Mouse (Mus musculus): ENCODE measurements at regions not wholly inside any gene's neighbourhood (a gene's known extent, or its start where the extent isn't known, plus 50 kb on each side); places are given as distances from the start of the nearest gene placed in this dataset.

DNA sequence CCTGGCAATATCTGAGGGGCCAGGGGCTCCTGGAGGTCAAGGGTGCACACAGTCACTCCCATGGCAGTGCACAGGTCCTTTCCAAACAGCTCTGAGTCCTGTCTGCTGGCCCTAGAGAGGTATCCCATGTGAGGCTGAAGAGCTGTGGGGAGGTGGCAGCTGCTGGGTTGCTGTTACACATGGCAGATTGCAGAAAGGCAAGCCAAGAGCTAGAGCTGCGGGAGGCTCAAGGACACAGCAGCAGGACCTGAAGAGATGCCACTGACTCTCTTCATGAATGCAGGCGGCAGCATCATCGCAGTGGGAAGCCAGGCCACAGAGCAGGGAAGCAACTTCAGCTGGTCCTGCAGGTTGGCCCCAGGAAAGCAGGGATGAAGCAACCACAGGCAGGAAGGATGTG lies 247.7 kb upstream of the 9630041A04Rik start:
- no peak overlapping the region for H3K27ac ChIP-seq (ENCODE audit: low read length)
- WGBS, result 69% methylated on average over 3 of the region's 3 CpGs
- no peak overlapping the region for H3K9ac ChIP-seq (ENCODE audit: low read length)
- H3K4me1 ChIP-seq (ENCODE audit: control insufficient read depth, insufficient read depth, low read length), result 0 out of 2 replicates have a peak, but pooled peaks cover 9% of the 10 kb centered on the region
- H3K36me3 ChIP-seq (ENCODE audit: control insufficient read depth, insufficient read depth, low read length), result no peaks in the 10 kb centered on the region
- no peaks in the 10 kb centered on the region for H3K27me3 ChIP-seq (ENCODE audit: control insufficient read depth, insufficient read depth, low read length)
- ATAC-seq (ENCODE audit: insufficient read depth, low FRiP score), result no peak
- no peaks in the 10 kb centered on the region for H3K9me3 ChIP-seq (replicated peaks; ENCODE audit: control insufficient read depth, low read length)
- H3K4me3 ChIP-seq (replicated peaks; ENCODE audit: low read length), result no peak overlapping the region
- no peak overlapping the region for H3K4me2 ChIP-seq (ENCODE audit: low read depth, low read length)

GRCm38 (mm10) chr9:101613471-101613870 lies 248.2 kb upstream of the 9630041A04Rik start:
- ATAC-seq (ENCODE audit: insufficient read depth, low FRiP score), result no peak
- 55% methylated on average over 2 of the region's 2 CpGs for WGBS
- Histone ChIP-seq H3K4me3 (replicated peaks; ENCODE audit: low read length) (no peak overlapping the region), H3K4me2 (ENCODE audit: low read depth, low read length) (no peak overlapping the region), H3K36me3 (ENCODE audit: control insufficient read depth, insufficient read depth, low read length) (no peaks in the 10 kb centered on the region), H3K27ac (ENCODE audit: low read length) (peak overlapping the region; percentile 28; the same call in 1 of the 2 replicates), H3K27me3 (ENCODE audit: control insufficient read depth, insufficient read depth, low read length) (no peaks in the 10 kb centered on the region), H3K9me3 (replicated peaks; ENCODE audit: control insufficient read depth, low read length) (no peaks in the 10 kb centered on the region), H3K9ac (ENCODE audit: low read length) (no peak overlapping the region), H3K4me1 (ENCODE audit: control insufficient read depth, insufficient read depth, low read length) (0 out of 2 replicates have a peak, but pooled peaks cover 9% of the 10 kb centered on the region)

DNA sequence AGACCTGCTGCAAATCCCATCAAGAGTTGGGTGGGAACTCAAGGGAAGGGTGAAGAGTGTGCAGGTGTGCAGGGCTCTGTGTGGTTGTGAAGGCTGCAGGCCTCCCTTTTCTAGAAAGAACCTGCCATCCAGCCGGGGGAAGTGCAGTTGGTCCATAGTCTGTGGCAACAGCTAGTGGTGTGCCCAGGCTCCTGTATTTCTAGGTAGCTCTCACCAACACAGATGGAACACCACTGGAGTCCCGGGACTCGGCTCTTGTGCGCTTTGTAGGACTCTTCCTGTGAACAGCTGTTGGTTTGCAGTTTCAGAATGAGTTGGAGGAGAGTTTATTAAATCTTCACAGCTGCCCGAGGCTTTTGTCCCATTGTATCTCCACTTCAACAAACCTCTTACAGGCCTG lies 248.7 kb upstream of the 9630041A04Rik start:
- H3K36me3 ChIP-seq (ENCODE audit: control insufficient read depth, insufficient read depth, low read length), result no peaks in the 10 kb centered on the region
- H3K4me3 ChIP-seq (replicated peaks; ENCODE audit: low read length), result no peak overlapping the region
- ATAC-seq (ENCODE audit: insufficient read depth, low FRiP score), result no peak
- H3K9ac ChIP-seq (ENCODE audit: low read length), result no peak overlapping the region
- no peak overlapping the region for H3K4me2 ChIP-seq (ENCODE audit: low read depth, low read length)
- H3K9me3 ChIP-seq (replicated peaks; ENCODE audit: control insufficient read depth, low read length), result no peaks in the 10 kb centered on the region
- no peaks in the 10 kb centered on the region for H3K27me3 ChIP-seq (ENCODE audit: control insufficient read depth, insufficient read depth, low read length)
- 73% methylated on average over 5 of the region's 5 CpGs for WGBS
- H3K27ac ChIP-seq (ENCODE audit: low read length), result peak overlapping the region; percentile 28; the same call in 1 of the 2 replicates
- H3K4me1 ChIP-seq (ENCODE audit: control insufficient read depth, insufficient read depth, low read length), result 0 out of 2 replicates have a peak, but pooled peaks cover 9% of the 10 kb centered on the region

GRCm38 (mm10) chr9:101612571-101612970 lies 249.1 kb upstream of the 9630041A04Rik start:
- Histone ChIP-seq H3K27ac (ENCODE audit: low read length) (peak overlapping the region; percentile 28; the same call in 1 of the 2 replicates), H3K4me1 (ENCODE audit: control insufficient read depth, insufficient read depth, low read length) (0 out of 2 replicates have a peak, but pooled peaks cover 9% of the 10 kb centered on the region), H3K9me3 (replicated peaks; ENCODE audit: control insufficient read depth, low read length) (no peaks in the 10 kb centered on the region), H3K36me3 (ENCODE audit: control insufficient read depth, insufficient read depth, low read length) (no peaks in the 10 kb centered on the region), H3K4me2 (ENCODE audit: low read depth, low read length) (no peak overlapping the region), H3K27me3 (ENCODE audit: control insufficient read depth, insufficient read depth, low read length) (no peaks in the 10 kb centered on the region), H3K4me3 (replicated peaks; ENCODE audit: low read length) (no peak overlapping the region), H3K9ac (ENCODE audit: low read length) (no peak overlapping the region)
- 75% methylated on average over 4 of the region's 4 CpGs for WGBS
- no peak for ATAC-seq (ENCODE audit: insufficient read depth, low FRiP score)

DNA sequence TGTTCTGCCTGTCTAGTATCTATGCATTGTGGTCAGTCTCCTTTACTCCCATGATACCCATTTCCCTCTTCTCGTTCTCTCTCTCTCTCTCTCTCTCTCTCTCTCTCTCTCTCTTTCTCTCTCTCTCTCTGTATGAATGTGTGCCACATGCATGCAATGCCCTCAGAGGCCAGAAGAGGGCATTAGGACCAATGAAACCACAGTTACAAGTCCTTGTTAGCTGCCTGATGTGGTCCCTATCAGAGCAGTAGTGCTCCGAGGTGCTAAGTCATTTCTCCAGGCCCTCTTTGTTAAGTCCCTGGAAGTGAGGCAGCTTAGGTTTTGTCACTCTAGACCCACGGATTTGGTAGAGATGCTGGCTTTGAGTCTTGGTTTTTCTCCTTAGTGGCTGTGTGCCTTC lies 250.2 kb upstream of the 9630041A04Rik start:
- no peak overlapping the region for H3K4me2 ChIP-seq (ENCODE audit: low read depth, low read length)
- no peaks in the 10 kb centered on the region for H3K36me3 ChIP-seq (ENCODE audit: control insufficient read depth, insufficient read depth, low read length)
- no peaks in the 10 kb centered on the region for H3K9me3 ChIP-seq (replicated peaks; ENCODE audit: control insufficient read depth, low read length)
- 0 out of 2 replicates have a peak, but pooled peaks cover 9% of the 10 kb centered on the region for H3K4me1 ChIP-seq (ENCODE audit: control insufficient read depth, insufficient read depth, low read length)
- H3K9ac ChIP-seq (ENCODE audit: low read length), result no peak overlapping the region
- WGBS, result 45% methylated on average over 3 of the region's 3 CpGs
- H3K4me3 ChIP-seq (replicated peaks; ENCODE audit: low read length), result no peak overlapping the region
- no peak overlapping the region for H3K27ac ChIP-seq (ENCODE audit: low read length)
- no peaks in the 10 kb centered on the region for H3K27me3 ChIP-seq (ENCODE audit: control insufficient read depth, insufficient read depth, low read length)
- ATAC-seq (ENCODE audit: insufficient read depth, low FRiP score), result no peak

- Histone ChIP-seq H3K4me2 (ENCODE audit: low read depth, low read length) (no peak overlapping the region), H3K9me3 (replicated peaks; ENCODE audit: control insufficient read depth, low read length) (no peaks in the 10 kb centered on the region), H3K27me3 (ENCODE audit: control insufficient read depth, insufficient read depth, low read length) (no peaks in the 10 kb centered on the region), H3K36me3 (ENCODE audit: control insufficient read depth, insufficient read depth, low read length) (no peaks in the 10 kb centered on the region), H3K9ac (ENCODE audit: low read length) (no peak overlapping the region), H3K4me3 (replicated peaks; ENCODE audit: low read length) (no peak overlapping the region), H3K4me1 (ENCODE audit: control insufficient read depth, insufficient read depth, low read length) (0 out of 2 replicates have a peak, but pooled peaks cover 9% of the 10 kb centered on the region), H3K27ac (ENCODE audit: low read length) (no peak overlapping the region)
- ATAC-seq (ENCODE audit: insufficient read depth, low FRiP score), result no peak
- 43% methylated on average over 8 of the region's 8 CpGs for WGBS
These were observed 250.7 kb upstream of the 9630041A04Rik start for GRCm38 (mm10) chr9:101610806-101611443.

DNA sequence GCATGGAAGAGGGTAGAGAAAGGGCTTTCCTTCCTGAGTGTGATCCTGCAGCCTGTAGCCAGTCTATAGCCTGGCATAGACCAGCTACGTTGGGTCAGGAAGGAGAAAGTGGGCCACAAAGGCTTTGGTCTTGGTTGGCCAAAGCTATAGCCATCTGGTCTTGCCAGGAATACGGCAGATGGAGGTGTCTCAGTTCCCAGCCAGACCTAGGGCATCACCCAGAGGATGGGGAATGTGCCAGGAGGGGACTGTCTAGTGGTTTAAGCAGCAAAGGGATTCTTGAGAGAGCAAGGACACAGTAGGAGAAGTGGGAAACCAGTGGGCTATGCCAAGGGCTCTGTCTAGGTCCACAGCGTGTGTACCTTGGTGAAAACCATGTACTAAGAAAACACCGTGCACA lies 251.3 kb upstream of the 9630041A04Rik start:
- WGBS, result 88% methylated on average over 4 of the region's 4 CpGs
- no peak overlapping the region for H3K4me2 ChIP-seq (ENCODE audit: low read depth, low read length)
- no peak overlapping the region for H3K4me3 ChIP-seq (replicated peaks; ENCODE audit: low read length)
- H3K36me3 ChIP-seq (ENCODE audit: control insufficient read depth, insufficient read depth, low read length), result no peaks in the 10 kb centered on the region
- 0 out of 2 replicates have a peak, but pooled peaks cover 6% of the 10 kb centered on the region for H3K4me1 ChIP-seq (ENCODE audit: control insufficient read depth, insufficient read depth, low read length)
- no peak for ATAC-seq (ENCODE audit: insufficient read depth, low FRiP score)
- H3K9ac ChIP-seq (ENCODE audit: low read length), result no peak overlapping the region
- H3K27me3 ChIP-seq (ENCODE audit: control insufficient read depth, insufficient read depth, low read length), result no peaks in the 10 kb centered on the region
- no peak overlapping the region for H3K27ac ChIP-seq (ENCODE audit: low read length)
- no peaks in the 10 kb centered on the region for H3K9me3 ChIP-seq (replicated peaks; ENCODE audit: control insufficient read depth, low read length)

DNA sequence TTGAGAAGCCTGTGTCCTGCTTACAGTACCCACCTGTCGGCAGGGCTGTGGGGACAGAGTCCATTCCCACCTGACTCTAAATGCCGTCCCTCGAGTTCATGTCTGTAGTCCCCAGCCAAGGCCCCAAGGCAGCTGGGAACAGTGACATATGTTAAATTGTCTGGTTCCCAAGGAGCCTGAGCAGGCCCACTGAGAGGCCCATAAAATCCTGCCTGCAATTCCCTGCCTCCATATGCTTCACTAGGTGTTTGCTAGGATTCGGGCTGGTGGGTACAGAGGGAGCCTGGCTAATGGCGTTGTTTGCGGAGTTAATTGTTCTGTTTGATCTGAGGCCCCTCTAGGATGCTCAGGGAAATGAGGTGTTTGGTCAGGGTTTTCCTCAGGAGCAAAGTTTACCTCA lies 258.8 kb upstream of the 9630041A04Rik start:
- 44% methylated on average over 6 of the region's 6 CpGs for WGBS
- no peak for ATAC-seq (ENCODE audit: insufficient read depth, low FRiP score)

DNA sequence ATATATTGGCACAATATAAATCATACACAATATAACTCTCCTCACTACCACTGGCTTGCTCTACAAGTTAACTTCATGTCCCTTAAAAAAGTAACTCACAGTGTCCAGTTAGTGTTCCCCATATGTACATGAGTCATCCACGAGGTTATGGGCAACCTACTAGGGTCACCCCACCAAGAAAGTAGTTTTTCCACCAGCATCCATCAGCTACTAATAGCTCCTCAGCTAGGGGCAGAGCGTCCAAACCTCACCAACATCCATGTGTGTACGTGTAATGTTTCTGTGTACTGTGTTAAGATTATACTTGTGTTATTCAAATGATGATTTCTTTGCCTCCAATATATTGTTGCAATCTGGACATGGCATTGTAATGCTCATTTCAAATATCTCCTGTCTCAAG lies 264.7 kb upstream of the 9630041A04Rik start:
- H3K4me3 ChIP-seq (replicated peaks; ENCODE audit: low read length), result no peak overlapping the region
- no peak overlapping the region for H3K4me2 ChIP-seq (ENCODE audit: low read depth, low read length)
- H3K9ac ChIP-seq (ENCODE audit: low read length), result no peak overlapping the region
- no peak overlapping the region for H3K27ac ChIP-seq (ENCODE audit: low read length)
- no peaks in the 10 kb centered on the region for H3K36me3 ChIP-seq (ENCODE audit: control insufficient read depth, insufficient read depth, low read length)
- H3K27me3 ChIP-seq (ENCODE audit: control insufficient read depth, insufficient read depth, low read length), result no peaks in the 10 kb centered on the region
- no peak for ATAC-seq (ENCODE audit: insufficient read depth, low FRiP score)
- no peaks in the 10 kb centered on the region for H3K9me3 ChIP-seq (replicated peaks; ENCODE audit: control insufficient read depth, low read length)
- WGBS, result 77% methylated on average over 3 of the region's 3 CpGs
- no peaks in the 10 kb centered on the region for H3K4me1 ChIP-seq (ENCODE audit: control insufficient read depth, insufficient read depth, low read length)

More for the DNA sequence above, 258.8 kb upstream of the 9630041A04Rik start:
- H3K4me2 ChIP-seq (ENCODE audit: low read depth, low read length), result no peak overlapping the region
- H3K27me3 ChIP-seq (ENCODE audit: control insufficient read depth, insufficient read depth, low read length), result no peaks in the 10 kb centered on the region
- H3K4me1 ChIP-seq (ENCODE audit: control insufficient read depth, insufficient read depth, low read length), result no peaks in the 10 kb centered on the region
- H3K9me3 ChIP-seq (replicated peaks; ENCODE audit: control insufficient read depth, low read length), result no peaks in the 10 kb centered on the region
- no peak overlapping the region for H3K27ac ChIP-seq (ENCODE audit: low read length)
- no peak overlapping the region for H3K4me3 ChIP-seq (replicated peaks; ENCODE audit: low read length)
- H3K9ac ChIP-seq (ENCODE audit: low read length), result no peak overlapping the region
- H3K36me3 ChIP-seq (ENCODE audit: control insufficient read depth, insufficient read depth, low read length), result no peaks in the 10 kb centered on the region
